Mouse (Mus musculus) limb, embryonic 14.5 days (tissue): ENCODE data around the gene Trim44. TPM values are rescaled to one million over a fixed set of nuclear protein-coding genes. Genes with fewer than 3 reads are reported as not detected.

Experiments
- ATAC-seq: fragments of 200-750 bp; cut with Nextera tagmentation; 2 replicates; pipeline ENCODE4 v1.8.0; 2017; ENCODE audit warnings: low read depth, moderate number of reproducible peaks, moderate TSS enrichment; ENCODE audit not compliant: low FRiP score
- DNase-seq: peaks from one replicate; pipeline ENCODE4 v3.0.0-alpha.2; 2015; ENCODE audit warnings: low spot score
- H3K27ac ChIP-seq: fragments of 300-500 bp; sonication (generic); replicated peaks from 2 replicates; pipeline ENCODE4 v1.5.1; 2014; ENCODE audit warnings: low read depth, mild to moderate bottlenecking, low read length, moderate library complexity, mixed read lengths
- H3K27me3 ChIP-seq: fragments of 300-500 bp; sonication (generic); 2 replicates; pipeline ENCODE4 v1.6.1; 2014; ENCODE audit warnings: low read length, mixed read lengths; ENCODE audit not compliant: control insufficient read depth, insufficient read depth
- H3K36me3 ChIP-seq: fragments of 300-500 bp; sonication (generic); 2 replicates; pipeline ENCODE4 v1.6.1; 2014; ENCODE audit warnings: mild to moderate bottlenecking, low read length, moderate library complexity, mixed read lengths; ENCODE audit not compliant: control insufficient read depth, insufficient read depth
- H3K4me1 ChIP-seq: fragments of 300-500 bp; sonication (generic); 2 replicates; pipeline ENCODE4 v1.6.1; 2014; ENCODE audit warnings: antibody characterized with exemption, low read length, mixed read lengths; ENCODE audit not compliant: control insufficient read depth, insufficient read depth
- H3K4me2 ChIP-seq: fragments of 300-500 bp; sonication (generic); replicated peaks from 2 replicates; pipeline ENCODE4 v1.6.1; 2014; ENCODE audit warnings: low read depth, mild to moderate bottlenecking, low read length, moderate library complexity; ENCODE audit not compliant: severe bottlenecking
- H3K4me3 ChIP-seq: fragments of 300-500 bp; sonication (generic); replicated peaks from 2 replicates; pipeline ENCODE4 v1.5.1; 2014; ENCODE audit warnings: low read length
- H3K9ac ChIP-seq: fragments of 300-500 bp; sonication (generic); 2 replicates; pipeline ENCODE4 v1.6.1; 2014; ENCODE audit warnings: mild to moderate bottlenecking, low read depth, low read length, moderate library complexity; ENCODE audit not compliant: severe bottlenecking
- H3K9me3 ChIP-seq: fragments of 300-500 bp; sonication (generic); 2 replicates; pipeline ENCODE4 v1.6.1; 2016; ENCODE audit warnings: low read length; ENCODE audit not compliant: control insufficient read depth
- POLR2A ChIP-seq: fragments of 200-500 bp; IDR thresholded peaks from 2 replicates; pipeline ENCODE4 v1.8.0; 2012; ENCODE audit warnings: inconsistent platforms, mild to moderate bottlenecking, moderate library complexity, borderline replicate concordance; ENCODE audit not compliant: insufficient read depth, insufficient read length; ENCODE audit errors: extremely low read depth
- WGBS: fragments of 180-500 bp; shearing (Covaris S2); extraction: QIAGEN DNeasy Blood & Tissue Kit; methylation state at CpG from one replicate; pipeline ENCODE4 v1.1.7; 2014; 5-methylcytosine and 5-hydroxymethylcytosine counted together
- polyA plus RNA-seq, 2 experiments: library from polyadenylated mRNA; depleted of rRNA in 1 of 2; stranded (reverse) in 1 of 2; unstranded in 1 of 2; fragments of >200 nt; fragmentation: Nextera tagmentation in 1 of 2; extraction: Ambion mirVana in 1 of 2; gene quantifications; 2 replicates each; pipeline versions ENCODE4 v1.2.1 to v1.2.3; 2012 to 2014

Trim44 gene
- polyA plus RNA-seq, 2 experiments: 36.4 to 69.7 TPM

- TF ChIP-seq POLR2A: no peak
These were observed 39.2 kb upstream of the Trim44 start for GRCm38 (mm10) chr2:102446851-102447250.

DNA sequence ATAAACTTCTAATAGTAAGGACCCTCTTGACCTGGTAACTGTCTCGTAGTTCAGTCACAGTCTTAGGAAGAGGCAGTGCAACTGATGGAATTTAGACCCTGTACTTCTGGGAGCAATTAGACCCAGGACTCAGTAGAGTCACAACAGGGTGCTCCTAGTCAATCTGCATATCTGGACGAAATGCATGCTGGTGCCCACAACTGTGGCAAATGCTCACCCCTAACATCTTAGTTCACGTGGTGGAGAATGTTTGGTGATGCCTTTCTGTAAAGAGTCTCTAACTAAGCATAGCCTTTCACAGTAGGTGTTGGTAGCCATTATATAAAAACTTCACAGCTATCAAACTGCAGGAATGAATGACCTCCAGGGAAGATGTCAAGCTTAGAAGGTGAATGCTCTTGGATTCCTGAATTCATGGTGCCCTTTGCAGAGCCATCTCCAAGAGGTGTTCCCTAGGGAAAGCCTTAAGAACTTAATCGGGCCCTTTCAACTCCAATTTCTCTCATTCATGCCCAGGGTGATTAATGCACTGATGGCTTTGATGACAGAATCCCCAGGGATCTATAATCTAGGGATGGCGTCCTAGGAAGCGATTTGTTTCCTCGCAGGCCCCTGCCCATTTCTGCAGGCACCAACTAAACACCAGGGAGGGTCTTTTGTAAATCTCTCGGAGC, 29.9 kb upstream of the Trim44 start:
- Histone ChIP-seq H3K4me2 (no peak overlapping the region), H3K9me3 (no peaks in the 10 kb centered on the region), H3K4me1 (no peaks in the 10 kb centered on the region), H3K27me3 (no peaks in the 10 kb centered on the region), H3K9ac (no peak overlapping the region), H3K36me3 (no peaks in the 10 kb centered on the region), H3K4me3 (no peak overlapping the region), H3K27ac (no peak overlapping the region)
- no peak for TF ChIP-seq POLR2A
- 42% methylated on average over 8 of the region's 8 CpGs for WGBS
- ATAC-seq (no peak), DNase-seq (no peak)

More at GRCm38 (mm10) chr2:102446851-102447250, 39.2 kb upstream of the Trim44 start:
- no peaks in the 10 kb centered on the region for H3K9me3 ChIP-seq
- DNase-seq (no peak), ATAC-seq (no peak)
- no peak overlapping the region for H3K27ac ChIP-seq
- no peaks in the 10 kb centered on the region for H3K36me3 ChIP-seq
- H3K4me2 ChIP-seq: no peak overlapping the region
- H3K27me3 ChIP-seq: no peaks in the 10 kb centered on the region
- whole genome bisulfite sequencing: 77% methylated on average over 4 of the region's 4 CpGs
- H3K9ac ChIP-seq: no peak overlapping the region
- H3K4me1 ChIP-seq: peaks cover 14% of the 10 kb centered on the region; the same call in 1 of the 2 replicates
- no peak overlapping the region for H3K4me3 ChIP-seq

GRCm38 (mm10) chr2:102433879-102434278, 26.3 kb upstream of the Trim44 start:
- Histone ChIP-seq H3K27me3 (no peaks in the 10 kb centered on the region), H3K9ac (no peak overlapping the region), H3K9me3 (no peaks in the 10 kb centered on the region), H3K27ac (no peak overlapping the region), H3K4me1 (no peaks in the 10 kb centered on the region), H3K4me2 (no peak overlapping the region), H3K36me3 (no peaks in the 10 kb centered on the region), H3K4me3 (no peak overlapping the region)
- ATAC-seq (no peak), DNase-seq (peak; percentile 20)
- TF ChIP-seq POLR2A: no peak
- 91% methylated on average over 1 of the region's 1 CpGs for WGBS

GRCm38 (mm10) chr2:102431084-102431483, 23.5 kb upstream of the Trim44 start:
- Histone ChIP-seq H3K4me1 (no peaks in the 10 kb centered on the region), H3K4me2 (no peak overlapping the region), H3K27ac (no peak overlapping the region), H3K4me3 (no peak overlapping the region), H3K36me3 (no peaks in the 10 kb centered on the region), H3K9me3 (no peaks in the 10 kb centered on the region), H3K27me3 (no peaks in the 10 kb centered on the region), H3K9ac (no peak overlapping the region)
- DNase-seq (no peak), ATAC-seq (no peak)
- WGBS: 44% methylated on average over 4 of the region's 4 CpGs
- TF ChIP-seq POLR2A: no peak

DNA sequence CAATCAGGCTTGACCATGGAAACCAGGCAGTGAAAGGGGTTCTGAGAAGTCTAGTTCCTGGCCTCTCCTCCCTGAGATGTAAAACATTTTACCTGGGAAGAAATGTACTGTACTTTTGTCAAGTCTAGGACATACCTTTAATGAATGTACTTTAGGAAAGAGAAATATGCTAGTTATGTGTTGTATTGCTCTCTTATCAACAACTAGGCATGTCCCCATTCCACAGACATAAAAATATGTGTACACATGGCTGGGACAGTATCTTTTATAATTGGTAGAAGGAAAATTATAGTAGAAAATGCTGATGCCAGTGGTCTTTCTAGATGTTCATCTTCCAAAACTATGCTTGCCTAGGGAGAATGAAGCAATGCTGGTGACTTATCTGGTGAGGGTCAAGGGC, 20.3 kb upstream of the Trim44 start:
- H3K27ac ChIP-seq: no peak overlapping the region
- ATAC-seq (no peak), DNase-seq (no peak)
- H3K9me3 ChIP-seq: no peaks in the 10 kb centered on the region
- no peaks in the 10 kb centered on the region for H3K27me3 ChIP-seq
- TF ChIP-seq POLR2A: no peak
- H3K4me3 ChIP-seq: no peak overlapping the region
- H3K4me1 ChIP-seq: no peaks in the 10 kb centered on the region
- H3K9ac ChIP-seq: no peak overlapping the region
- no peak overlapping the region for H3K4me2 ChIP-seq
- no peaks in the 10 kb centered on the region for H3K36me3 ChIP-seq
